Mouse (Mus musculus) cerebellum, adult 18-20 months (tissue): ENCODE results near the gene Fcgrt.
"Not testable (repeated sequence)": the region's sequence is repeated elsewhere in the genome, so short reads cannot be mapped to it uniquely, and the experiment has no call there.

Experiments used
- DNase-seq, 2 experiments: peaks; one replicate each; pipeline ENCODE4 v3.0.0; 2021

Gene Fcgrt

GRCm38 (mm10) chr7:45129776-45130512 is 26.3 kb upstream of the Fcgrt start:
- DNase-seq = no peak

- no peak for DNase-seq
These were observed 25.7 kb upstream of the Fcgrt start for GRCm38 (mm10) chr7:45129318-45129717.

GRCm38 (mm10) chr7:45128624-45129246 is 25.1 kb upstream of the Fcgrt start, which contains the start of gene Rpl13a:
Gene Rpl13a (minus strand): TSS chr7:45128761.
- peak; percentile 98 to 99 for DNase-seq

GRCm38 (mm10) chr7:45127700-45128224 is 24.1 kb upstream of the Fcgrt start:
- no peak for DNase-seq

GRCm38 (mm10) chr7:45126844-45127699 is 23.4 kb upstream of the Fcgrt start:
- DNase-seq = no peak

- DNase-seq = no peak
These were observed 22.6 kb upstream of the Fcgrt start for GRCm38 (mm10) chr7:45126147-45126843.

GRCm38 (mm10) chr7:45125649-45126048 is 22.0 kb upstream of the Fcgrt start:
- DNase-seq = not testable (repeated sequence)

- DNase-seq = no peak
These were observed 21.5 kb upstream of the Fcgrt start for GRCm38 (mm10) chr7:45125144-45125600.

GRCm38 (mm10) chr7:45124224-45125143 is 20.8 kb upstream of the Fcgrt start, which contains the start of gene Rps11:
Gene Rps11 (minus strand): TSS chr7:45124439.
- peak; percentile 98 to 99 for DNase-seq

GRCm38 (mm10) chr7:45123186-45123570 is 19.5 kb upstream of the Fcgrt start:
- no peak for DNase-seq

GRCm38 (mm10) chr7:45122561-45123185 is 19.0 kb upstream of the Fcgrt start:
- no peak for DNase-seq

GRCm38 (mm10) chr7:45121966-45122365 is 18.3 kb upstream of the Fcgrt start:
- no peak for DNase-seq

GRCm38 (mm10) chr7:45121404-45121803 is 17.8 kb upstream of the Fcgrt start:
- DNase-seq = no peak

GRCm38 (mm10) chr7:45119780-45120709 is 16.4 kb upstream of the Fcgrt start:
- DNase-seq = no peak

- no peak for DNase-seq
These were observed 14.7 kb upstream of the Fcgrt start for GRCm38 (mm10) chr7:45118336-45118735.

GRCm38 (mm10) chr7:45117566-45117965 is 13.9 kb upstream of the Fcgrt start:
- DNase-seq = no peak

GRCm38 (mm10) chr7:45113476-45113875 is 9.8 kb upstream of the Fcgrt start:
- DNase-seq = no peak

GRCm38 (mm10) chr7:45112529-45112928 is 8.9 kb upstream of the Fcgrt start:
- no peak for DNase-seq

GRCm38 (mm10) chr7:45111940-45112339 is 8.3 kb upstream of the Fcgrt start:
- DNase-seq = no peak

- DNase-seq = not testable (repeated sequence)
These were observed 6.4 kb upstream of the Fcgrt start for GRCm38 (mm10) chr7:45110089-45110488.
